Mouse (Mus musculus) lung, postnatal 36 days (tissue): ENCODE data around the gene Mea1.
A peak's percentile ranks its signal among the peaks of the same experiment; 100 is the strongest.

ENCODE experiments used
- DNase-seq: peaks from one replicate; pipeline ENCODE4 v3.0.0; 2022; ENCODE audit warnings: mixed read lengths

Mea1 gene

GRCm38 (mm10) chr17:46706375-46707089, 27.9 kb downstream of the Mea1 start:
- peak; percentile 69 for DNase-seq

- peak; percentile 96 for DNase-seq
Observed at GRCm38 (mm10) chr17:46710959-46711597, 32.5 kb downstream of the Mea1 start, which contains the start of gene Pex6. Pex6 (plus strand) TSS chr17:46711463.

GRCm38 (mm10) chr17:46711612-46712271, 33.1 kb downstream of the Mea1 start:
- DNase-seq: peak; percentile 43

GRCm38 (mm10) chr17:46712442-46712841, 33.8 kb downstream of the Mea1 start:
- no peak for DNase-seq

- no peak for DNase-seq
Observed at GRCm38 (mm10) chr17:46713849-46714248, 35.3 kb downstream of the Mea1 start.

- DNase-seq: peak; percentile 61
Observed at GRCm38 (mm10) chr17:46714756-46715481, 36.3 kb downstream of the Mea1 start.

GRCm38 (mm10) chr17:46721077-46721476, 42.5 kb downstream of the Mea1 start:
- no peak for DNase-seq

- DNase-seq: no peak
Observed at GRCm38 (mm10) chr17:46724477-46725084, 46.0 kb downstream of the Mea1 start.

- peak; percentile 53 for DNase-seq
Observed at GRCm38 (mm10) chr17:46725273-46725672, 46.7 kb downstream of the Mea1 start.

GRCm38 (mm10) chr17:46725731-46726645, 47.4 kb downstream of the Mea1 start:
- no peak for DNase-seq

- no peak for DNase-seq
Observed at GRCm38 (mm10) chr17:46727271-46727670, 48.7 kb downstream of the Mea1 start.

GRCm38 (mm10) chr17:46728021-46728420, 49.4 kb downstream of the Mea1 start:
- peak; percentile 67 for DNase-seq

- no peak for DNase-seq
Observed at GRCm38 (mm10) chr17:46728496-46728895, 49.9 kb downstream of the Mea1 start.

- DNase-seq: peak; percentile 81
Observed at GRCm38 (mm10) chr17:46728904-46729318, 50.3 kb downstream of the Mea1 start, which contains the start of gene Gnmt. Gnmt (minus strand) TSS chr17:46729168.
